Mouse (Mus musculus): ENCODE results near the gene Ptbp1. TPM values are rescaled to one million over a fixed set of nuclear protein-coding genes. Genes with fewer than 3 reads are reported as not detected.

Gene Ptbp1
- polyA plus RNA-seq, 1 experiment, result 45.6 TPM

DNA sequence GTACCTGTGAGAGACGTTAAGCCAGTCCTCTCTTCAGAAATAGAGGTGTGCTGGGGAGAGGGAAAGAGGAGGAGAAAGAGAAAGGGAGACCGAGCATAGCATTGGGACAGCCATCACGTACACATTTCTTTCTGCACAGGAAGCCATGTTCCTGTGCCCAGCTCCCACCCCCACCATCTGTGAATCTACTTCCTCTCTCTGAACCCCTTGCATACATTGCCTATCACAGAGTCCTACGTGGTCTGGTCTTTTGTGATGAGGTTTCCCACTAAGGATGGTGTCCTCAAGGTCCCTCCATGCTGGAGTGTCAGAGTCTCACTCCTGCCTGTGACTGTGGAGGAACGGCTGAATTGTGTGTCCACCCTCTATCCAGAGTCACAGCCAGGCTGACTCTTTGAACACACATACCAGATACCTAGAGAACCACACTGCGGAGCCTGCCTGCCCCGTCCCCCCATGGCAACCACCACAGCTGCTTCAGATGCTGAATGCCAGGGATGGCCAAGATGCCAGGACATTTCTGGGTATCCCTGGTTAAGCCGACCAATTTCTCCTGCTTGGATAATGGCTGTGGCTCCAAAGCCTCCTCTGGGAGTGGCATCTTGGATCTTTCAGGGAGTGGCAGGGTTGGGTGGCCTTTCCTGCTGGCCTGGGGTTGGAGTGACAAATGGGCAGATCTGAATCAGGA, 4.1 kb upstream of the Ptbp1 start:
- peaks cover 24% of the 10 kb centered on the region for H3K4me1 ChIP-seq (ENCODE audit: control insufficient read depth, insufficient read depth, insufficient read length, low read length)
- no peak overlapping the region for H3K4me3 ChIP-seq (ENCODE audit: insufficient read depth, low read depth, low read length)
- no peak overlapping the region for H3K27ac ChIP-seq (replicated peaks; ENCODE audit: low read depth, low read length)

GRCm38 (mm10) chr10:79851653-79852052, 2.6 kb upstream of the Ptbp1 start:
- Histone ChIP-seq H3K4me3 (ENCODE audit: insufficient read depth, low read depth, low read length) (no peak overlapping the region), H3K4me1 (ENCODE audit: control insufficient read depth, insufficient read depth, insufficient read length, low read length) (peaks cover 26% of the 10 kb centered on the region), H3K27ac (replicated peaks; ENCODE audit: low read depth, low read length) (peak overlapping the region; percentile 97)

- peak overlapping the region; percentile 57; the same call in 1 of the 2 replicates for H3K4me3 ChIP-seq (ENCODE audit: insufficient read depth, low read depth, low read length)
- H3K4me1 ChIP-seq (ENCODE audit: control insufficient read depth, insufficient read depth, insufficient read length, low read length), result peaks cover 32% of the 10 kb centered on the region
- H3K27ac ChIP-seq (replicated peaks; ENCODE audit: low read depth, low read length), result peak overlapping the region; percentile 97
Observed at GRCm38 (mm10) chr10:79852107-79852789, 2.0 kb upstream of the Ptbp1 start.

DNA sequence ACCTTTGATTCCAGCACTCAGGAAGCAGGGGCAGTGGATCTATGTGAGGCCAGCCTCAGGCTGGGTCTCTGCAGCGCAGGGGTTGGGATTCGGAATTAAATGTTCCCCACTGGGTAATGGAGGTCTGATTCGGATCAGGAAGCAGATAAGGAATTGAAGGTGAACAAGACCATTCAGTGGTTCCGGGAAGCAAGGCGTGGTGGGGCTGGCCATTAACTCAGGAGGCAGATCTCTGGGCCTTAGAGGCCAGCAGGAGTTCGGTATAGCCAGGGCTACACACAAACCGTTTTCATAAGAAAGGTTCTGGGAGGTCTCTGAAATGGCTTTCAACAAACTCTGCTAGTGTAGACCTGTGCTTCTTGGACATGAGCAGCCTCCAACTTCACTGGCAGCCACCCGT, 1.4 kb upstream of the Ptbp1 start:
- H3K4me1 ChIP-seq (ENCODE audit: control insufficient read depth, insufficient read depth, insufficient read length, low read length), result peaks cover 38% of the 10 kb centered on the region
- peak overlapping the region; percentile 57 for H3K4me3 ChIP-seq (ENCODE audit: insufficient read depth, low read depth, low read length)
- H3K27ac ChIP-seq (replicated peaks; ENCODE audit: low read depth, low read length), result peak overlapping the region; percentile 97

GRCm38 (mm10) chr10:79853392-79853791, 835 bp upstream of the Ptbp1 start:
- H3K4me3 ChIP-seq (ENCODE audit: insufficient read depth, low read depth, low read length), result peak overlapping the region; percentile 57
- peak overlapping the region; percentile 97 for H3K27ac ChIP-seq (replicated peaks; ENCODE audit: low read depth, low read length)
- H3K4me1 ChIP-seq (ENCODE audit: control insufficient read depth, insufficient read depth, insufficient read length, low read length), result peaks cover 38% of the 10 kb centered on the region

GRCm38 (mm10) chr10:79854801-79855541, 744 bp downstream of the Ptbp1 start:
- peaks cover 35% of the 10 kb centered on the region for H3K4me1 ChIP-seq (ENCODE audit: control insufficient read depth, insufficient read depth, insufficient read length, low read length)
- peak overlapping the region; percentile 89 for H3K27ac ChIP-seq (replicated peaks; ENCODE audit: low read depth, low read length)
- H3K4me3 ChIP-seq (ENCODE audit: insufficient read depth, low read depth, low read length), result peak overlapping the region; percentile 89

DNA sequence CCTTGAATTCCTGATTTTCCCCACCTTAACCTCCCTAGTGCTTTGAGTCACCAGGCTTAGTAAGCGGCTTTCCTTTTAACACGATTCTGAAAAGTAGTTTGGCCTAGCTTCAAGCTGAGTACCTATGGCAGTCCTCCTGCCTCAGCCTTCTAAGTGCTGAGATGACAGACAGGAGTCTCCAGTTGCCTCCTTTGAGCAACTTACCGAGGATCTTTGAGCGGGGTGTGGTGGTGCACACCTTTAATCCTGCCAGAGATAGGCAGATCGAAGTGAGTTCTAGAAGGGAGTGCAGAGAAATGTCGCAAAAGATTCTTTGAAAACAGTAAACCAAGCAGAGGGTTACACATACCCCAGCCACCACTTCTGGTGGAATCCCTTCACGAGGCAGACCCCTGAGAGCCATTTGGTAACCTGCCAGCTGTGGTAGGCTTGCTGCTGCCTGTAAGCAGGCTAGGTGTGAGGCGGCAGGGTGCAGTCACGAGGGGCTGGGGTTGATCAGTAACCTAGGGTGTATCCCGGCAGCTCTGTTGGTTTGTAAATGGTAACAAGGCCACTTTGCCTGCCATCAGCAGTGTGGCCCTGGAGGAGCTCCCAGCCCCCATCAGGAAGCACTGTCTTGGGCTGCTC, 1.4 kb downstream of the Ptbp1 start:
- peak overlapping the region; percentile 89 for H3K4me3 ChIP-seq (ENCODE audit: insufficient read depth, low read depth, low read length)
- peaks cover 33% of the 10 kb centered on the region for H3K4me1 ChIP-seq (ENCODE audit: control insufficient read depth, insufficient read depth, insufficient read length, low read length)
- peak overlapping the region; percentile 89 for H3K27ac ChIP-seq (replicated peaks; ENCODE audit: low read depth, low read length)

GRCm38 (mm10) chr10:79856280-79856679, 2.1 kb downstream of the Ptbp1 start:
- peak overlapping the region; percentile 89 for H3K4me3 ChIP-seq (ENCODE audit: insufficient read depth, low read depth, low read length)
- H3K4me1 ChIP-seq (ENCODE audit: control insufficient read depth, insufficient read depth, insufficient read length, low read length), result peaks cover 32% of the 10 kb centered on the region
- 0 out of 2 replicates have a peak overlapping the region, but pooled peaks have one; percentile 1 for H3K27ac ChIP-seq (replicated peaks; ENCODE audit: low read depth, low read length)

DNA sequence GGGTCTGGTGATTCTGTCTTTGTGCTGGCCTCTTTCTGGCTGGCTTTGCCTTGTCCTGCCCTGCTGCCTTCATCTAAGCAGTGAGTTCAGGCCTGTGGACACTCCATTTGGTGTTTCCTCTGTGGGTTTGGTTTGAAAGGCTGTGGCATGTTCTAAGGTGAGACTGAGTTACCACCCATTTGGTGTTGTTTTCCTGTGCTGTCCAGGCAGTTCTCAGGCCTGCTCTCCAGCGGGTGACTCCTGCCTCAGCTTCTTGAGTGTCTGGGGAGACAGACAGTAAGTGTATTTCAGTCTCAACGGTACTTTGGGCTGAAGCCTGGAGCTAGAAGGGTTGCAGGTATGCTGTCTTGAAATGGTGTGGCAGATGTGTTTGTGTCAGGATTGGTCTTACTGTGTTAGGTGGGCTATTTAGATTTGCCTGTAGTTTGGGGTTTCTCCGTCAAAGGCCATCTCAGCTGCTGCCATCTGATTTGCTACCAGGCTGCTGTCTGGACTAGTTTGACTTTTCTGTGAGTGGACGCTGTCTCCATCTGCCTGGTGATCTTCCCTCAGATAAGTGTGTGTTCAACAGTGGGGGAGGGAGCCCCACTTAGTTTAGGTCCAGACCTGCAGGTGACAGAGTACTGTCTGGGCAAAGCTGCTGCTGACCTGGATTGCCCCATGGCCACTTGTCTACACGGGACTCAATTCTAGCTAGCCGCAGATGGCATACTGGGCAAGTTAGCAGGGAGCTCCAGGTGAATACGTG, 2.7 kb downstream of the Ptbp1 start:
- peak overlapping the region; percentile 89 for H3K4me3 ChIP-seq (ENCODE audit: insufficient read depth, low read depth, low read length)
- H3K4me1 ChIP-seq (ENCODE audit: control insufficient read depth, insufficient read depth, insufficient read length, low read length), result peaks cover 26% of the 10 kb centered on the region
- H3K27ac ChIP-seq (replicated peaks; ENCODE audit: low read depth, low read length), result peak overlapping the region; percentile 11; the same call in 1 of the 2 replicates

DNA sequence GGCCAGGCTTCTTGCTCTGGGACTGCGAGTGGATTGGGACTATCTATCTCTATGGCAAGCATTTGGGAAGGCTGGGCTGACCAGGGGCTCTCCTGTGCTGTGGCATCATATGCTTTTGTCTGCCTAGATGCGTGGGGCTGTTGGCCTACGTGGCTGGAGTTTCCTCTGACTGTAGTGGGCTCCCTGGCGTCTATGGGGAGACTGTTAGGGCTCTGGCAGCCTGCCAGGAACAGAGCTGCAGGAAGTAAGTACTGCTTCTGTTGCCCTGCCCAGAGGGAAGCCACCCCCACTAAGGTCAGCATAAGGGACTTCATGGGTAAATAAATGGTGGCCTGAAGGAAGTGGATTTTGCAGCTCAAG, 3.2 kb downstream of the Ptbp1 start:
- Histone ChIP-seq H3K4me3 (ENCODE audit: insufficient read depth, low read depth, low read length) (peak overlapping the region; percentile 89), H3K27ac (replicated peaks; ENCODE audit: low read depth, low read length) (0 out of 2 replicates have a peak overlapping the region, but pooled peaks have one; percentile 11), H3K4me1 (ENCODE audit: control insufficient read depth, insufficient read depth, insufficient read length, low read length) (peaks cover 23% of the 10 kb centered on the region)

DNA sequence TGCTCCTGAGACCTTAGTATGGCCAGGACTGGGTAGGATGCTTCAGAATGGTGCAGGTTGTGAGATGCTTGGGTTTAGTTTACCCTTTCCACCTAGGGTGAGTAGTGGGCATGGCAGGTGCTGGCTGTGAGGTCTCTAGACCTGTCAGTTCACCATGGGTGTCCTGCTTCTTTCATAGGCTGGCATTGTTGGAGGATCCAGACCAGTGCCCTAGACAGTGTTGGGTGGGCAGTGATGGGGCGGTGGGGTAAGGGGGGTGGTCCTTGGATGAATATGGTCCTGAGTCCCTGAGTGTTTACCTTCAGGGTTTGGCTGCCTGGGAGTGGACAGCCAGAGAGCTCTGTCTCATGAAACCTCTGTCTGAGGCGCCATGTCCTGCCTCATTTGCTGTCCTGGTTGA, 3.7 kb downstream of the Ptbp1 start:
- H3K4me1 ChIP-seq (ENCODE audit: control insufficient read depth, insufficient read depth, insufficient read length, low read length), result peaks cover 18% of the 10 kb centered on the region

DNA sequence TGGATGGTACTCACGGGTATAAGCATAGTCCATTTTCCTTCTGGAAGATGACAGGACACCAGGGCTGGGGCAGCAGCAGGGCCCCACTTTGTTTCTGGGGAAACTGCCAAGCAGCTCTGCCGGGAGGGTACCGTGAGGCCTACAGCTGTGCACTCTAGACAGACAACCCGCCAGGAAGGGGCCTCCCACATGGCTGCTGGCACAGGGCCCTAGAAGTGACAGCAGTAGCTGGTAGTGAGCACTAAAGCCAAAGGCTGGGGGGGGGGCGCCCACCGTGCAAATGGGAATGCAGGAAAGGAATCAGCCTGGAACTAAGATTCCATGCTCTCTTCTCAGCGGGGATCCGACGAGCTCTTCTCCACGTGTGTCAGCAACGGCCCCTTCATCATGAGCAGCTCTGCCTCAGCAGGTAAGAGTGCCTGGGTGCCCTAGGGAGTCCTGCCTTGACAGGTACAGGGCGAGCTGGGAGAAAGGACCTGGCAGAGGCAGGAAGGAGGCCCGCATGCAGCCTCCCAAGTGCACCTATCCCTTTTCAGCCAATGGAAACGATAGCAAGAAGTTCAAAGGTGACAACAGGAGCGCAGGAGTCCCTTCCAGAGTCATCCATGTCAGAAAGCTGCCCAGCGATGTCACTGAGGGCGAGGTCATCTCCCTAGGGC, 4.3 kb downstream of the Ptbp1 start:
- Histone ChIP-seq H3K4me1 (ENCODE audit: control insufficient read depth, insufficient read depth, insufficient read length, low read length) (peaks cover 14% of the 10 kb centered on the region), H3K27ac (replicated peaks; ENCODE audit: low read depth, low read length) (no peak overlapping the region), H3K4me3 (ENCODE audit: insufficient read depth, low read depth, low read length) (0 out of 2 replicates have a peak overlapping the region, but pooled peaks have one; percentile 2)

More for the DNA sequence above, 3.7 kb downstream of the Ptbp1 start:
- Histone ChIP-seq H3K4me3 (ENCODE audit: insufficient read depth, low read depth, low read length) (peak overlapping the region; percentile 89; the same call in 1 of the 2 replicates), H3K27ac (replicated peaks; ENCODE audit: low read depth, low read length) (no peak overlapping the region)

DNA sequence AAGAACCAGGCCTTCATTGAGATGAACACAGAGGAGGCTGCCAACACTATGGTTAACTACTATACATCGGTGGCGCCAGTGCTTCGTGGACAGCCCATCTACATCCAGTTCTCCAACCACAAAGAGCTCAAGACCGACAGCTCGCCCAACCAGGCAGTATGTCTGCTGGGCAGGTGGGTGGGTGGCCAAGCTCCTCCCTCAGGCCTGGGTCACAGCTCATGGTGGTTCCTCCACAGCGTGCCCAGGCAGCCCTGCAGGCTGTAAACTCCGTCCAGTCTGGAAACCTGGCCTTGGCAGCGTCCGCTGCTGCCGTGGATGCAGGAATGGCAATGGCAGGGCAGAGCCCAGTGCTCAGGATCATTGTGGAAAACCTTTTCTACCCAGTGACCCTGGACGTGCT, 4.9 kb downstream of the Ptbp1 start:
- H3K4me1 ChIP-seq (ENCODE audit: control insufficient read depth, insufficient read depth, insufficient read length, low read length), result peaks cover 14% of the 10 kb centered on the region
- 0 out of 2 replicates have a peak overlapping the region, but pooled peaks have one; percentile 1 for H3K4me3 ChIP-seq (ENCODE audit: insufficient read depth, low read depth, low read length)
- H3K27ac ChIP-seq (replicated peaks; ENCODE audit: low read depth, low read length), result no peak overlapping the region
